Mouse (Mus musculus): Measurements from ENCODE around the gene Fut9.

Gene Fut9

DNA sequence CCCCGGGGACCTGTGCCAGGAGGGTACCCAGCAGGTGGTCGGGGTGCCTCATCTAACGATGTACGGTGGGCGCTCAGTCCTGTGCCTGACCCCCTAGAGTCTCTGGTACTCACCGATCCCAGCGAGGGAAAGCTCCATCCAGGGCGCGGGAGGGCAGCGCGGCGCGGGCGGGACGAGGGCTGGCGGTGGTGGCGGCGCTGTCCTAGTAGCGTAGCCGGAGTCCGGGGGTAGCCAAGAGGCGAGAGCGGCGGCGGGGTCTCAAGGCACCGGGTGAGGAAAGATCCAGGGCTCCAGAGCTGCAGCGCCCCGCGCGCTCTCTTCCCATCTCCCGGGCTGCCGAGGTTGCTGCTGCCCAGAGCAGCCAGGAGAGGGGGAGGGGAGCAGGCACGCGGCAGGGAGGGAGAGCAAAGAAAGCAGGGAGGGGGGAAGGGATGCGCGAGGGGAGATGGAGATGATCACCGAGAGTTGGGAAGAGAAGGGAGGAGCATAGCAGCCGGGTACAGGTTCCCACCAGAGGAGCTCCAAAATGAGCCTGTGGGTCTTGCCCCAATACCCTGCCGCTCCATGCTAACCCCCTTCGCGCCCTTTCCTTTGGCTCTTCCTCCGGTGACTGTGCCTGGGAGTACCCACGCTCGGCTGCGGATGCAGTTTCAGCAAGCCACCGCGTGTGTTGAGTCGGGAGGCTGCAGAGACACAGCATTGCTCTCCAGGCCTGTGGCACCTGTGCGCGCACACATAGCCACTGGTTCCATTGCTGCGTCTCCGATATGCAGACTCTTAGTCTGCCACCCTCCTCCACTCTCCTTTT lies at the start of gene Fut9:
Fut9 (minus strand) TSS at position 769 of the 808 bp plus-strand sequence.
- peak; percentile 71 to 72 for DNase-seq (ENCODE audit: low spot score in 2 of 2)

DNA sequence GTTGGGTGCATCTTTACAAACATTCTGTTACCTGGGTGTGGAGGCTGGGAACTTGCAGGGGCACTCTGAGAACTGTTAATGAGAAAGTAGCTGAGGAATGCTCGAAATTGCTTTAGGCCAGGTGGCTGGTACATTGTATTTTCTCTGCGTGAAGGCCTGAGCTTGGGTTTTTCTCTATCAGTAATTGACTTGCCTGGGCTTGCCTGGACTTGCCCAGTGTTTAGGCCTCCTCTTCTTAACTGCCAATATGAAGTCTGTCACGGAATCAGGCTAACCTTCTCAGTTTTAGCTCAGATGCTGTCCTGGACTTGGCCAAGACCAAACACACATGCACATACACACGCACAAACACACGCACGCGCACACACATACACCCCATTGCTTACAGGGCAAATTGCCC lies 15.7 kb upstream of the Fut9 start:
- no peak for DNase-seq (ENCODE audit: low spot score in 2 of 2)

DNA sequence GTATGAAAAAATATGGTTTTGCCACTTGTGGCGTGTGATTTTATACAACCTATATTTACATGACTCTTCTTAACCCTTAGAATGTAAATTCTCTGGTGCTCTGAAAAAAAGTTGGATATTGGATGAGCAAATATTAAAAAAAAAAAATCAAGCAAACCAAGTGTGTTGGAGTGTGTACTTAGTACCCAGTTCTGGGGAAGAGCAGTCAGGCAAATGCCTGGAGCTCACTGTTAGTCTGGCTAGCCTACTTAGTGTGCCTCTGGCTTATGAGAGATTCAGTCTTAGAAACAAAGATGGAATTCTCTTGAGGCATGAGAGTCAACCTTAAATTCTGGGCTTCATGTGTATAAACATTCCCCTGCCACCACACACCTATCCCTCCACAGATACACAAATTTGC lies 13.3 kb upstream of the Fut9 start:
- DNase-seq (ENCODE audit: low spot score in 2 of 2), result no peak

DNA sequence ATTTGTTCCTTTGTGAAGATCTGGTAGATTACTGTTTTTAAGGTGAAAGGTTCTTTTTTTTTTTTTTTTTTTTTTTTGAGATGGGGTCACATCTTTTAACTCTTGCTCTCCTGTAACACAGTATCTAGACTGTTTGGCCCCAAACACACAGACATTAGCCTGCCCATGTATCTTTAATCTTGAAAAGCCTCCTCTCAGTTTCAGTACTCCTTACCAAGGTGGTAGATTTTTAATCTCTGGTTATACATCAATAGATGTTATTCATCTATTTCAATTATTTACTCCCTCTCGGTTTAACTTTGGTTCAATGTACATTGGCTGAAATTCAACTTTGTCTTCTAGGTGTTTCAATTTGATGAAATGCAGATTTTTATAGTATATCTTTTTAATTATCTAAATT lies 10.0 kb upstream of the Fut9 start:
- DNase-seq (ENCODE audit: low spot score in 2 of 2), result no peak

DNA sequence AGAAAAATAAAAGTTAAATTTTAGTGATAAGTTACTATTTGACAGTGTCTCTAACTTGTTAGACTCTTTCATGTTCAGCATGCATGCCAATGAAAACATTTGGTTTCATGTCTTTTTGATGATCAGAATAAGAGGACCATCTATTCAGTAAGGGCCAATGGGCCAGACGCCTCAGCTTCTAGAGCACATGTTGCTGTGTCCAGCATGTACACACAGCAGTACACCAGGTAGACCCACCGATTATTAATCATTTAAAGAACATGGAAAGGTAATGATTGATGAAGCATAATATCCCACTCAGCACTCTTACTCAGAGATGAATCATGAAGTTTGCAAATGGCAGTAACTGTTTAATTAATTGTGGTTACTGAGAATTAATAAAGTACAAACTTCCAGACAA lies 1.7 kb upstream of the Fut9 start:
- DNase-seq (ENCODE audit: low spot score in 2 of 2), result no peak

DNA sequence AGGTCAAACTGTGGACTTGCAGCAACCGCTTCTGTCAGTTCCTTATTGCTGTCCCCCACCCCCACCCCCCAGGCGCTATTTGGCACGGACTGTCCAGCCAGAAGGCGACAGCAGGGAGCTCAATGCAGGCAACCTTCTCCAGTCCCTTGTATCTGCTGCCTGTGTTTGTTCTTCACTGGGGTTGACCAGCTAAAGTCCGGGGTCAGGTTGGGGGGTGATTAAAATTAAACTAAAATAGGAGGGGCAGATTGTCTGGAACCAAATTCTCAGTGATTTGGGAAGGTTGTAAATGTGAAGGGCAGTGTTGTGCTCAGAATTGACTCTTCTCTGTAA lies 206 bp upstream of the Fut9 start:
- DNase-seq (ENCODE audit: low spot score in 2 of 2), result no peak

DNA sequence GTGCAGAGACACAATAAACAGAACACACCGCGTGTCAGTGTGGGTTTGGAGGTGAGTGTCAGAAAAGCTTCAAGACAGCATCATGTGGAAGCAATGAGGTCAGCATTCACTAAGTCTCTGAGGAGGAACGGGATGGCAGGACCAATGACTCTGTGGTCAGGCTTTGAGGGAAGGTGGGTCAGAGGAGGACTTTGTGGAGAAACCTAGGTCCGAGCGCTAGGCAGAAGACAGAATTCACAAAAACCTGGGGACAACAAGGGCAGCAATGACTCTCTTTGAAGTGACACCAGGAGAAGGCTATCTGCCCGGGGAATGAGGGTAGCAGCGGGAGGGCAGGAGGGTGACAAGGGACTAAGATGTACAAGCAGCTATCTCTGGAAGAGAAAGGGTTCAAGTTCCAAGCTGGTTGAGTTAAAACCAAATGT lies 981 bp downstream of the Fut9 start:
- DNase-seq (ENCODE audit: low spot score in 2 of 2), result peak in 1 of 2 experiments; percentile 28

DNA sequence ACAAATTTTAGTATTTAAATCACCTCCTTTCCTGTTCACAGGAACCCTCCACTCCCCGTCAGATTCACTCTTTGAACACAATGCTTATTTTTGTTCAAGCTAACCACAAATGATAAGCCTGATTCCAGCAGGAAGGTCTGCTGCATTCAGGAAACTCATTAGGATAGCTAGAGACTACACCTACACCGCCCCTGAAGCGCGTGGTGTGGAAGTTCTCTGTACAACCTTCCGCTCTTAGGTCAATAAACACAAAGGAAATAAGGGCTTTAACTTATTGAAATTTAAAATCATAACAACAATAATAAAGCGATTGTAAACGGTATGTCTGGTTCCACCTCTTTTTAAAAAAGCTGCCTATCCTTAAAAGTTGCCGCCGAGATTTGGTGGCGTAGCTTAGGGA lies 1.6 kb downstream of the Fut9 start:
- DNase-seq (ENCODE audit: low spot score in 2 of 2), result no peak

DNA sequence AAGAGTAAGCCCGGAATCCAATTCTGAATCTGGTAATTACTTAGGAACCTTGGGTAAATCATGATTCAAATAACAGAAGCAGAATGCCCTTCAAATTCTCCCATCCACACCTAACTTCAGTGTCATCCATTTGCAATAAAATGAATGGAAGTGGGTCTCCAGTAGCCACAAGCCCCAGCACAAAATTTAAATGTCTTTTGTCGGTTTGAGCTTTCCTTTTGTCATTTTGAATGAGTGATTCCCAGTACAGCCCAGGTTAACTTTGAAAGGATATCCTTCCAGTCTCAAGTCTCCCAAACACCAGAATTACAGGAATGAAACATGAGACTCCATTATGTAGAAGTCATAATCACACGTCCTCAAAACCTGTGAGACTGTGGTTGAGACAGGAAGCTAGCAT lies 3.9 kb downstream of the Fut9 start:
- no peak for DNase-seq (ENCODE audit: low spot score in 2 of 2)

DNA sequence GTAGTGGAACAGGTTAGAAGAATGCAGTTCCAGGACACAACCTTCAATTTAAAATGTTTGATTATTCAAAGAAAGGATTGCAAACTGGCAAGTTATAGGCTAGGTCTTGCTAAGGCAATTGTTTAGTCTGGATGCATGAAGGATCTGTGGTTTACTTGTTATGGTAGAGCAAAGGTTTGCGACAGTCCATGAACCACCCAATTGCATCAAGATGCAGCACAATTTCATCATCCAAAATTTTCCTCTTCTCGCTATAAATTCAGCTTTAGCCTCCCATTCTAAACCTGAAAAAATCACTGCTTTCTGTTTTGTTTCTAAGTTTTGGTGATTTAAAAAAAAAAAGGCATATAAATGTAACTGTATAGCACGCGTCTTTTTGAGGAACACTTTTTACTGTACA lies 14.8 kb downstream of the Fut9 start:
- DNase-seq (ENCODE audit: low spot score in 2 of 2), result no peak

DNA sequence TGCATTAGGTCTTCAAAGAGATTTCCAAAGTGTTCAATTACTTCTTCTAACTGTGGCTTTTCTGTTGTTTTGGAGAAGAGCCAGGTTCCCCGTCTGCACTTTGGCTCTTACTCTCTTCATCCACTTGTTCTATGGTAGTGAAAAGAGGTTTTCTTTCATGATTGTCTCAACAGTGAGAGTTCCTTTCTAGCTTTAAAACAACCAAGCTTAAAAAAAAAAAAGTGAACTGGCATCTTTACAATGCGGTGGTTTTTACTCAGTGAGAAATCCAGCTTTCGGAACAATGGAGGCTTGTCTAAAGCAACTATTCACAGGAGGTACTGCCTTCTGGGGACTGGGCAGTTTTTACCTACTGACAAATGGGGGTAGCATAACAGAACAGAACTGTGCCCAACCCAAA lies 31.4 kb downstream of the Fut9 start:
- no peak for DNase-seq (ENCODE audit: low spot score in 2 of 2)

DNA sequence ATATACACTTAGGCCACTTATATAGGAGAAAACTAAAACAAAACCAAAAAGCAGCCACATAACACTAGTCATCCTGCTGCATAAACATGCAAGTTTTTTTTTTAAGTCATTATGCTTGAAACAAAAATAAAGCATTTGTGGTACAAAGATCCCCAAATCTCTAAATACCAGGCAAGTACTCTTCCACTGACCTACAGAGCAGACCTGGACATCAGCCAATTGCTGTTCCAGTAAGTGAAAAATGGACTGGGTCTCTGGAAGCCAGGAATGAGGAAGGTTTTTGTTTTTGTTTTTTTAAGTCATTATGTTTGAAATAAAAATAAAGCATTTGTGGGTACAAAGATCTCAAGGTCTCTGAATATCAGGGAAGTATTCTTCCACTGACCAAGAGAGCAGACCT lies 37.0 kb downstream of the Fut9 start:
- no peak for DNase-seq (ENCODE audit: low spot score in 2 of 2)

DNA sequence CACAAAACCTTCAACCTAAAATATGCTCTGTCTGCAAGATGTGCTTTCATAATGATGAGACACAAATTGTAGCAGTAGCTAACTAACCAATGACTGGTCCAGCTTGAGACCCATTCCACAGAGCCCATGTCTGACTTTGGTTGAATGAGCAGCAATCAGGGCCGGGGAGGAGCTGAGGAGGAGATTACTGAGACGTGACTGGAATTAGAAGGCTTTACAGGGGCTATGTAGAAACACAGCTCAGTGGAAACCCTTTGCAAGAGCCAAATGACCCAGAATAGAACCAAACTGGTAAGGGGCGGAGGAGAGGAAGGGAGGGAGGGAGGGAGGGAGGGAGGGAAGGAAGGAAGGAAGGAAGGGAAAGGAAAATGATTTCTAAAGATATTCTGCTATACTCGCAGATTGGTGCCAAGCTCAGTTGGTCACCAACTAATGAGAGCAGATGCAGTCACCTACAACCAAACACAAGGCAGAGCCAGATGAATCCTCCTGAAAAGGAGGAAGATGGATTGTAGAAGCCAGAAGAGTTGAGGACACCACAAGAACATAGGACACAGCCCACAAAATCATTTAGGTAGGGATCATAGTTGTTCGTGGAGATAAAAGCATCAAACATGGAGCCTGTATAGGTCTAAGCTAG lies 42.0 kb downstream of the Fut9 start:
- DNase-seq (ENCODE audit: low spot score in 2 of 2), result no peak

DNA sequence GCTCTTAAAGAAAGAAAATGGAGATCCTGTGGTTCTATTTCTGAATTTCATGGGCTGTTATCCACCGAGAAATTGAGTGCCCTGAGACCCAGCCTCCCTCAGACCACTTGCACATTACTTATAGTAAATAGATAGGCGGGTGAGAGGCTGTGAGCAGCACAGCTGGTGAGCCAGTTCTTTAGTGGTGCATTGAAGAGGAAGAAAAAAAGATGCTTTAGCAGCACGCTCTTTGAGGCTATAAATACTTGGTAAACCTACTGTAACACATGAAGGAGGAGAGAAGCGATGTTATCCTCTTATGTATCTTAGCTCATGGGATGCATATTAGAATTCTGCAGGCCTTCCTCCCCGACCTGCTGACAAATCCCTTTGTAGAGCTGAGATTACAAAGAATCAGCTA lies 58.5 kb downstream of the Fut9 start:
- DNase-seq (ENCODE audit: low spot score in 2 of 2), result no peak

DNA sequence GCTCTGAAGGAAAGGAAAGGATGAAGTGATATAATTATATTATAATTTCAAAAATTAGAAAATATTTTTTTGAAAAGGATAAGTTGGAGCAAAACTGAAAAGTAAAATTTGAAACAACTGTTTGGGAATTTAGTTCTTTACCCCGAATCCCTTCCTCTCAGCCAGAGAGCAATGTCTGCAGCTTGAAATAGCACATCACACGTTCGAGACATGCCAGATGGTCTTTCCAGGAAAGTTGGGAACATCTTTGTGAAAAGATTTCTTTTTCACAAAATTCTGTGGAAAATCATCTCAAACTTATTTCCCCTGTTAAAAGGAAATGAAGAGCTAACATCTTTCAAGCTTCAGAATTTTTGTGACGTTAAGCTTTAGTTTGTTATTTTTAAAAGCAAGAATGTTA lies 61.3 kb downstream of the Fut9 start:
- DNase-seq (ENCODE audit: low spot score in 2 of 2), result peak in 1 of 2 experiments; percentile 13

DNA sequence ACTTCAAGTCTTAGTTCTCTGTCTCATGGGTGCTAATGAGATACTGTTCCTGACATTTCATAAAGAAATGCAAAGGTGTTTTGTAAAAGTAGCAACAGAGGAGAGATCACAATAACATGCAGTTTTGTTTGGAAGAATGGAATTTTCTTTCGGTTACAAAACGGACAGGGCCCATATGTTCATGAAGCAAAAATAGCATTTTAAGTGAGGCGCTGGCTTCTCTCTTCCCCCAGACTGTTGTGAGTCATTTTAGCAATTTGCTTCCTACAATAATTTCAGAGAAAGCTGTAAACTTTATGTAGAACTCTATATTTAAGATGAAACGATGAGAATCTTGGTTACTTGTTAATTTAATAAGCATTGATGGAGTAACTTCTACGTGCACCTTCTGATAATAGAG lies 78.5 kb downstream of the Fut9 start:
- no peak for DNase-seq (ENCODE audit: low spot score in 2 of 2)

DNA sequence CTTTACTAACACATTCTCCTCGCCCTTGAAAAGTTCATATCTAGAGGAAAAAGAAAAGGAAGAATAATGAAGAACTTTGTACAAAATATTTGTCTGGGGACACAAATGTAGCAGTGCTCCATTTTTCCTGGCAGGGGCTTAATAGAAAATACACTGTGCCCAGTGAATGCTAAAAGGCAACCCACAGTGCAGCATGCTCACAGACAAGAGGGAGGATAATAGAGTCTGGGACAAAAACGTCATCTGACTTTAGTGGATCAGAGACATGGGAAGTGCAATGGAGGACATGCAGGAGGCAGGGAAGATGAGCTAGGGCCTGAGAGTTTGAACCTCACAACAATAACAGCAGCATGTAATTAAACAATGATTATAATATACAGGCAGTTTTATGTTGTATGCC lies 86.1 kb downstream of the Fut9 start:
- DNase-seq (ENCODE audit: low spot score in 2 of 2), result no peak

DNA sequence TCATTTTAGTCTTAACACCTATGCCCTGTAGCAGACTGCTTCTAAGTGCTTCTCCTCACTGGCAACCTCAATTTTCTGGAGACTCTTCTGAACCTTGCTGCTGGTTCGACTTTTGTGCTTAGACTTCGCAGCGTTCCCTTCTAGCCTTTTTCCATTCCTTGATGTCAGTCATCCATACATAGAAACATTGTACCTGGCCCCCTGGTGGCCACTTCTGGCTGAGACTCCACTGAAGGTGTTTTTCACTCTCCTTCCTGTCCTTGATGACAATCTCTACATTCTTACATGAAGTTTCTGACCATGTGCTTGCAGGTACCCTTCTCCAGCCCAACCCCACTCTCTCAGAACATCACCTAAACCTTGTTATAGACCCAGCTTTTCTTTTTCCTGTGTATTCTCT lies 115.1 kb downstream of the Fut9 start:
- DNase-seq (ENCODE audit: low spot score in 2 of 2), result no peak

DNA sequence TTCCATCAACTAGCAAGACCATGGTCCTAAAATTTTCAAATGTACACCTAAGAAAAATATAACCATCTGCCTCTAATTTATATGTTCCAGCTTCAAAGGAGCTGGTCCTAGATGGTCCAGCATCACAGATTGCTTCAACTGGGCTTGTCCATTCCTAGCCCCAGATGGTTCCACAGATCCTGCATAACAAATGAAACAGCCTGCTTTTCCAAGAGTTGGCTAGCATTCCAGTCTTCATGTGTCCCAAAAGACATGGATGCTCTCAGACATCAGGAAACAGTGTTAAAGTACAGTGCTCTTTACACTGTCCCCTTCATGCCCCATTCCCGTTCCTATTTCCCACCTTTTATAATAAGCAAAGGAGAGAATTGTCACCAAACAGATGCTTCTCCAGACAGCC lies 135.8 kb downstream of the Fut9 start:
- no peak for DNase-seq (ENCODE audit: low spot score in 2 of 2)

DNA sequence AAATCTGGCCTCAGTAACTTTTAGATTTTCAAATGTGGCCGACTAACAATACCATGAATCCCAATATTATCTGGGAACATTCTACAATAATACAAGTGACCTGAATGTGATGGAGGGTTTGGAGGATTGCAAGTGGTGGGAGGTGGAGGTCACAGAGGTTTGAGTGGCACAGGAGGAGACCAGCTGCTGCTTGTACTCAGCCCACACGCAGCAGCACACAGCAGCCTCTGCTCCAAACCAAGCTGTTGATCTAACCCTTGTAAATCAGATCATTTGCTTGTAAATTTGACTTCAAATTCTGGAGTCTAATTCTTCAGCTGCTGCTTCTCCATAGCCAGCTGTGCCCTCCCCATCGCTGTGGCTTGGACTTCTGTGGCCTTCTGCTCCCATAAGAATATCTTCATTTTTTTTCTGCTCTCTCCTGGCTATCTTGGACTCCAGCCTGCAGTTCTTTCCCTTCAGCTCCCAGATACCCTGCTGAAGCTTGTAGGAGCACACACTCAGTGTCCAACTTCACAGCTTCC lies 138.8 kb downstream of the Fut9 start:
- DNase-seq (ENCODE audit: low spot score in 2 of 2), result no peak

DNA sequence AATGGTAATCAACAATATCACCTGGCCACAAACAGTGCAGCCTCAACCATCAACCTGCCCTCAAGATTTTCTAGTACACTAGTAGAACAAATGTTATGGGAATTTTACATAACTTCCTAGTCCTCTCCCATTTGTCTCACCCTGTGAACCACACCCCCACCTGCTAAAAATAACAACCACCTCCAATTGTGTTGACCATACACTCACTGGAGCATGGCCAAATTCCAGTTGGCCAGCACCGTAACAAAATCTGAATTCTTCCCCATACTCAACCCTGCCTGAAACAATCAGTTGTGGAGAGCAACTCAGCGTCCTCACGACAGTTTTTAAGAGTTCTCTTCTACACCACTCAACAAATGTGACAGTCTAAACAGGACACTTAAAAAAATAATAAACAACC lies 141.3 kb downstream of the Fut9 start:
- DNase-seq (ENCODE audit: low spot score in 2 of 2), result no peak

DNA sequence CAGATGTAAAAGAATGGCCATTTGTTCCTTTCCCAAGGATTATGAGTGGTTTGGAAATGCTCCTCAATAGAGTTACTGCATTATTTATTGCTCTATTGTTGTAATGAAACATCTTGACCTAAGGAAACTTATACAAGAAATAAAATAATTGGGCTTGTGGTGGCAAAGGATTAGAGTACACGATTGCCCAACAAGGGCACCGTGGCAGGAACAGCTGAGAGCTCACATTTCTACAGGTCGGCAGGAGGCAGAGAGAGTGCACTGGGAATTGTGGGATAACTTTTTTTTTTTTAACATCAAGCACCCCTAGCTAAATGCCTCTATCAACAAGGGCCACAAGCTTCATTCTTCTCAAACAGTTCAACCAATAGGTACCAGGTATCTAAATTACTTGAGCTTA lies 148.1 kb downstream of the Fut9 start:
- no peak for DNase-seq (ENCODE audit: low spot score in 2 of 2)

DNA sequence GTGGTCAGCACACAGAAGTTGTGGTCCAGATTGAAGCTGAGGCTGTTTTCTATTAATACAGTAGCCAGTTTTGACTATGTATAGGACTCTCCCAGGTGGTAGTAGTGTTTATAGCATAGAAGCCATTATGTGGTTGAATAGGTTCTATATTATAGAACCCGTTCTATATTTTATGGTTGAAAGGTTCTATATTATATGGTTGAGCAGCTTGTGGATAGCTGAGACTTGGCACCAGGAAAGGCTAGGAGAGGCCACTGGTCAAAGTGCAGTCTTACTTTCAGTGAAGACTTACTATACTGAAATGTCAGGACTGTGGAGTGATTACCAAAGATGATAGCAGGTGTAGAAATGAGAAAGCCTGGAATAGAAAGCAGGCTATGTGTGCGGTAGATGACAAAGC lies 151.9 kb downstream of the Fut9 start:
- no peak for DNase-seq (ENCODE audit: low spot score in 2 of 2)

DNA sequence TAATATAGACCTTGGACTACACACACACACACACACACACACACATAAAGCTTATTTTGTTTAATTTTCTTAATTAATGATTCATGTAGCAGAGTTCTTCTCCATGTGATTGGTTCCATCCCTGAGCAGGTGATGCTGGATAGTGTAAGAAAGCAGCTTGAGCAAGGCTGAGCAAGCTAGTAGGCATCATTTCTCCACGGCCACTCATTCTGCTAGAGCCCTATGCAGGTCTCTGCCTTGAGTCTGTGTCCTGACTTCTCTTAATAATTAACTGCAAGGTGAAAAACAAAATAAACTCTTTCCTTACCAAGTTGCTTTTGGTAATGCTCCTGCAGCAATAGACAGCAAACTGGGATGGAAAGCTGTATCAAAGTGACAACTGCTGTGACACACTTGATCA lies 152.5 kb downstream of the Fut9 start:
- DNase-seq (ENCODE audit: low spot score in 2 of 2), result no peak
